In the genomic region with DNA sequence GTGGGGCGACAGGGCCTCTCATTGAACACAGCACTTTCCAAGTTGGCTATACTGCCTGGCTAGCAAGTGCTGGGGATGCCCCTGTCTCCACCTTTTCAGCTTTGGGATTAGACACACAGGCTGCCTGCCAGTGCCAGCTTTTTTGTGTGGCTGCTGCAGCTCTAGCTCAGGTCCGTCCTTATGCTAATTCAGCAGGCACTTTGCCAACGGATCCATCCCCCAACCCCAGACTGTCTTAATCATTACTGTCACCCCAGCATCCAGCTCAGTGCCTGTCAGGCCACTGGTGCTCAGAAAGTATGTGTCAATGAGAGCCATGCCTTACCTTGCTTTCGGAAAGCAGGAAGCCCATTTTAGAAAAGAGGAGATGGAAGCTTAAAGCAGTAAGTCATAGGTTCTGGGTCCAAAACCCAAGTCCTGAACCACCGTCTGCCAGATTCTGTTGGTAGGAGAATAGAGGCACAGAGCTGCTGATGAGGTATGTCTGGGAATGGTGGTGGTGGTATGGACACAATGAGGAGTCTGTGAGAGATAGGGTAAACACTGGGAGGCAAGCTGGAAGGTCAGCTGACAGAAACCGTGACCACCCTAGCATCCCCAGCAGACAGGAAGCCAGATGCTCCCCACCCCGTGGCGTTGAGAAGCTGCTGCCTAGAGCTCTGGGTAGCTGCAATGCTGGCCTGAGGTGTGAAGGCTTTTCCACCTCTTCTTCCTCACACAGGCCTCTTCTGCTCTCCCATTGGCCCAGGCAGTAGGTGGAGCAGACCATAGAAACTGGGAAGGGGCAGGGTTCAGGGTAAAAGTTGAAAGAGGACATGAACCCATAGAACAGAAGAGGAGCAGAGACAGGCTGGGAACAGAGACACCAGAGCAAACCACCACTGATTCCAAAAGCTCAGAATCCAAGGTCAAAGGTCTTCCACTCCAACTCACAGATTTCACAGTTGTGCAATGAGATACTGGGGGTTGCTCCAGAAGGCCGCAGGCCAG, we compare ENCODE assay signal across 10 mouse cellular contexts.
A peak's percentile ranks its signal among the peaks of the same experiment; 100 is the strongest.
DNase-seq lines count a peak whose midpoint lies in the region; ATAC-seq and TF ChIP-seq lines count a peak whose summit lies in the region.
"Had no signal": no experiment of that assay in that cellular context is flagged by ENCODE, and none has a peak within 500 bp of the region (broad histone marks: within the 10 kb centered on the region; RNA-seq: fewer than 3 reads in every experiment).

No protein-coding gene starts in this region.

- peak; percentile 76; the same call in 1 of the 2 replicates for ATAC-seq in hindbrain, embryonic 15.5 days (ENCODE audit: low FRiP score, low read depth)
- ATAC-seq in kidney, embryonic 14.5 days (ENCODE audit: low FRiP score, low TSS enrichment), result no peak
- peak; percentile 57; the same call in 1 of the 2 replicates for ATAC-seq in midbrain, embryonic 14.5 days (ENCODE audit: low FRiP score, low TSS enrichment)

- H3K27me3 ChIP-seq in liver, adult 2 months (ENCODE audit: control insufficient read depth, insufficient read depth, low read length), result no peaks in the 10 kb centered on the region
- H3K27me3 ChIP-seq in hindbrain, embryonic 15.5 days, result no peaks in the 10 kb centered on the region
- H3K27me3 ChIP-seq in kidney, embryonic 14.5 days (ENCODE audit: control insufficient read depth, insufficient read depth, low read length), result no peaks in the 10 kb centered on the region
- no peaks in the 10 kb centered on the region for H3K27me3 ChIP-seq in midbrain, embryonic 14.5 days (ENCODE audit: control insufficient read depth, insufficient read depth, low read length)
- H3K27me3 ChIP-seq: lung, embryonic 15.5 days had no signal

- peak; percentile 64; the same call in 1 of the 2 replicates for TF ChIP-seq POLR2A in liver, adult 2 months (IDR thresholded peaks at IDR 0.05; ENCODE audit: extremely low read depth, insufficient read depth, low read length)

- no peaks in the 10 kb centered on the region for H3K36me3 ChIP-seq in liver, adult 2 months (ENCODE audit: control insufficient read depth, insufficient read depth, low read length)
- no peaks in the 10 kb centered on the region for H3K36me3 ChIP-seq in hindbrain, embryonic 15.5 days
- no peaks in the 10 kb centered on the region for H3K36me3 ChIP-seq in kidney, embryonic 14.5 days (ENCODE audit: control insufficient read depth, insufficient read depth, low read length)
- no peaks in the 10 kb centered on the region for H3K36me3 ChIP-seq in midbrain, embryonic 14.5 days (ENCODE audit: control insufficient read depth, insufficient read depth, low read length)
- H3K36me3 ChIP-seq: lung, embryonic 15.5 days had no signal

- TF ChIP-seq CTCF in liver, adult 2 months (IDR thresholded peaks at IDR 0.05; ENCODE audit: low read depth, low read length), result no peak

- H3K4me3 ChIP-seq in liver, adult 2 months (ENCODE audit: insufficient read depth, low read depth, low read length), result peak overlapping the region; percentile 4; the same call in 1 of the 2 replicates
- no peak overlapping the region for H3K4me3 ChIP-seq in hindbrain, embryonic 15.5 days
- no peak overlapping the region for H3K4me3 ChIP-seq in kidney, embryonic 14.5 days (ENCODE audit: low read length)
- no peak overlapping the region for H3K4me3 ChIP-seq in midbrain, embryonic 14.5 days (replicated peaks; ENCODE audit: low read depth, low read length)
- H3K4me3 ChIP-seq: lung, embryonic 15.5 days had no signal

- no peaks in the 10 kb centered on the region for H3K79me2 ChIP-seq in liver, adult 2 months (ENCODE audit: control insufficient read depth, insufficient read depth, low read length)

- peaks cover 39% of the 10 kb centered on the region for H3K4me1 ChIP-seq in liver, adult 2 months (ENCODE audit: control insufficient read depth, insufficient read depth, low read length)
- H3K4me1 ChIP-seq in hindbrain, embryonic 15.5 days (replicated peaks), result peaks cover 8% of the 10 kb centered on the region; the same call in 1 of the 2 replicates
- H3K4me1 ChIP-seq in kidney, embryonic 14.5 days (ENCODE audit: control insufficient read depth, insufficient read depth, low read length), result 0 out of 2 replicates have a peak, but pooled peaks cover 4% of the 10 kb centered on the region
- peaks cover 11% of the 10 kb centered on the region; the same call in 1 of the 2 replicates for H3K4me1 ChIP-seq in midbrain, embryonic 14.5 days (ENCODE audit: control insufficient read depth, insufficient read depth, low read length)

- H3K9me3 ChIP-seq in hindbrain, embryonic 15.5 days, result no peaks in the 10 kb centered on the region
- H3K9me3 ChIP-seq in kidney, embryonic 14.5 days (ENCODE audit: control insufficient read depth, low read length), result no peaks in the 10 kb centered on the region
- no peaks in the 10 kb centered on the region for H3K9me3 ChIP-seq in midbrain, embryonic 14.5 days (ENCODE audit: control insufficient read depth, low read length)
- H3K9me3 ChIP-seq: lung, embryonic 15.5 days had no signal

- peak overlapping the region; percentile 87 for H3K27ac ChIP-seq in liver, adult 2 months (replicated peaks; ENCODE audit: insufficient read depth, low read depth, low read length)
- H3K27ac ChIP-seq in hindbrain, embryonic 15.5 days (replicated peaks), result no peak overlapping the region
- no peak overlapping the region for H3K27ac ChIP-seq in kidney, embryonic 14.5 days (ENCODE audit: low read depth, low read length)
- H3K27ac ChIP-seq in midbrain, embryonic 14.5 days (replicated peaks; ENCODE audit: low read depth, low read length), result no peak overlapping the region
- H3K27ac ChIP-seq: lung, embryonic 15.5 days had no signal

- peak; percentile 99 for DNase-seq in liver, adult 2 months (ENCODE audit: extremely low read depth, low read depth, low spot score)
- no peak for DNase-seq in liver
- DNase-seq in midbrain, embryonic 14.5 days, result peak; percentile 79
- no peak for DNase-seq in thymus, adult 18-20 months
- DNase-seq in adrenal gland, postnatal 4 days (ENCODE audit: low spot score in 2 of 2), result no peak
- DNase-seq: cerebellum, postnatal 25 days had no signal

- WGBS in liver, adult 2 months, result 16% methylated on average over 9 of the region's 9 CpGs
- WGBS in hindbrain, embryonic 15.5 days, result 52% methylated on average over 9 of the region's 9 CpGs
- 65% methylated on average over 9 of the region's 9 CpGs for WGBS in kidney, embryonic 14.5 days
- WGBS in midbrain, embryonic 14.5 days, result 46% methylated on average over 9 of the region's 9 CpGs

- H3K9ac ChIP-seq in liver, adult 2 months (ENCODE audit: low read depth, low read length), result peak overlapping the region; percentile 24
- no peak overlapping the region for H3K9ac ChIP-seq in hindbrain, embryonic 15.5 days
- 0 out of 2 replicates have a peak overlapping the region, but pooled peaks have one; percentile 7 for H3K9ac ChIP-seq in kidney, embryonic 14.5 days (ENCODE audit: low read depth, low read length)
- H3K9ac ChIP-seq in midbrain, embryonic 14.5 days (replicated peaks; ENCODE audit: low read length), result no peak overlapping the region
- H3K9ac ChIP-seq: lung, embryonic 15.5 days had no signal

- H3K4me2 ChIP-seq in hindbrain, embryonic 15.5 days, result no peak overlapping the region
- no peak overlapping the region for H3K4me2 ChIP-seq in kidney, embryonic 14.5 days (replicated peaks; ENCODE audit: low read depth, low read length)
- no peak overlapping the region for H3K4me2 ChIP-seq in midbrain, embryonic 14.5 days (ENCODE audit: low read length)
- H3K4me2 ChIP-seq: heart, embryonic 11.5 days; lung, embryonic 15.5 days had no signal

Comparison
In these comparisons a context has a peak if more than half of its experiments do, and no peak if none do; other contexts are left out.
1. DNase-seq: peak in liver, adult 2 months (single experiment) and midbrain, embryonic 14.5 days (single experiment); none in liver (single experiment), thymus, adult 18-20 months (0 of 2) and adrenal gland, postnatal 4 days (0 of 2).
2. H3K9ac ChIP-seq: peak in liver, adult 2 months (single experiment) and kidney, embryonic 14.5 days (single experiment); none in hindbrain, embryonic 15.5 days (single experiment) and midbrain, embryonic 14.5 days (single experiment).